Mouse (Mus musculus): Measurements from ENCODE around the gene Anxa9. TPM values are rescaled to one million over a fixed set of nuclear protein-coding genes. Genes with fewer than 3 reads are reported as not detected.

Anxa9 gene
- polyA plus RNA-seq, 1 experiment from 2014 or later: 57.2 TPM

GRCm38 (mm10) chr3:95319701-95320625, 13.0 kb upstream of the Anxa9 start:
- H3K4me3 ChIP-seq (ENCODE audit: low read depth, low read length): no peak overlapping the region
- peaks cover 20% of the 10 kb centered on the region for H3K36me3 ChIP-seq (ENCODE audit: control insufficient read depth, insufficient read depth, low read length)
- H3K9ac ChIP-seq (ENCODE audit: low read length): no peak overlapping the region
- no peak overlapping the region for H3K27ac ChIP-seq (replicated peaks)
- peaks cover 12% of the 10 kb centered on the region; the same call in 1 of the 2 replicates for H3K4me1 ChIP-seq (replicated peaks; ENCODE audit: control insufficient read depth, insufficient read depth)
- ATAC-seq (ENCODE audit: low FRiP score, low TSS enrichment): no peak
- no peaks in the 10 kb centered on the region for H3K27me3 ChIP-seq (ENCODE audit: control insufficient read depth, insufficient read depth, low read length)
- no peaks in the 10 kb centered on the region for H3K9me3 ChIP-seq (ENCODE audit: control insufficient read depth, low read length)
- no peak overlapping the region for H3K4me2 ChIP-seq (replicated peaks; ENCODE audit: low read depth)
- TF ChIP-seq EP300 (optimal IDR thresholded peaks at IDR 0.05): no peak
- TF ChIP-seq CTCF (IDR thresholded peaks at IDR 0.05; ENCODE audit: low read depth): no peak
- no peak for DNase-seq (ENCODE audit: low spot score)
- WGBS: 70% methylated on average over 12 of the region's 12 CpGs

- H3K4me1 ChIP-seq (replicated peaks; ENCODE audit: control insufficient read depth, insufficient read depth): peaks cover 12% of the 10 kb centered on the region; the same call in 1 of the 2 replicates
- H3K36me3 ChIP-seq (ENCODE audit: control insufficient read depth, insufficient read depth, low read length): peaks cover 18% of the 10 kb centered on the region
- ATAC-seq (ENCODE audit: low FRiP score, low TSS enrichment): no peak
- H3K4me2 ChIP-seq (replicated peaks; ENCODE audit: low read depth): no peak overlapping the region
- H3K4me3 ChIP-seq (ENCODE audit: low read depth, low read length): no peak overlapping the region
- 46% methylated on average over 2 of the region's 2 CpGs for WGBS
- H3K27me3 ChIP-seq (ENCODE audit: control insufficient read depth, insufficient read depth, low read length): no peaks in the 10 kb centered on the region
- TF ChIP-seq EP300 (optimal IDR thresholded peaks at IDR 0.05) (no peak), CTCF (IDR thresholded peaks at IDR 0.05; ENCODE audit: low read depth) (no peak)
- H3K9me3 ChIP-seq (ENCODE audit: control insufficient read depth, low read length): no peaks in the 10 kb centered on the region
- H3K27ac ChIP-seq (replicated peaks): no peak overlapping the region
- no peak for DNase-seq (ENCODE audit: low spot score)
- H3K9ac ChIP-seq (ENCODE audit: low read length): no peak overlapping the region
These were observed 12.1 kb upstream of the Anxa9 start for GRCm38 (mm10) chr3:95319110-95319509.

- peak; percentile 78 for DNase-seq (ENCODE audit: low spot score)
- peak; percentile 44 for ATAC-seq (ENCODE audit: low FRiP score, low TSS enrichment)
- H3K27ac ChIP-seq (replicated peaks): no peak overlapping the region
- 36% methylated on average over 6 of the region's 6 CpGs for WGBS
- no peak overlapping the region for H3K4me3 ChIP-seq (ENCODE audit: low read depth, low read length)
- peaks cover 14% of the 10 kb centered on the region for H3K36me3 ChIP-seq (ENCODE audit: control insufficient read depth, insufficient read depth, low read length)
- H3K4me2 ChIP-seq (replicated peaks; ENCODE audit: low read depth): no peak overlapping the region
- TF ChIP-seq EP300 (optimal IDR thresholded peaks at IDR 0.05) (no peak), CTCF (IDR thresholded peaks at IDR 0.05; ENCODE audit: low read depth) (no peak)
- no peaks in the 10 kb centered on the region for H3K9me3 ChIP-seq (ENCODE audit: control insufficient read depth, low read length)
- H3K4me1 ChIP-seq (replicated peaks; ENCODE audit: control insufficient read depth, insufficient read depth): peaks cover 12% of the 10 kb centered on the region; the same call in 1 of the 2 replicates
- no peak overlapping the region for H3K9ac ChIP-seq (ENCODE audit: low read length)
- no peaks in the 10 kb centered on the region for H3K27me3 ChIP-seq (ENCODE audit: control insufficient read depth, insufficient read depth, low read length)
These were observed 11.6 kb upstream of the Anxa9 start for GRCm38 (mm10) chr3:95318548-95318947.

GRCm38 (mm10) chr3:95317414-95318080, 10.6 kb upstream of the Anxa9 start:
- DNase-seq (ENCODE audit: low spot score) (peak; percentile 76), ATAC-seq (ENCODE audit: low FRiP score, low TSS enrichment) (peak; percentile 30; the same call in 1 of the 2 replicates)
- H3K9ac ChIP-seq (ENCODE audit: low read length): no peak overlapping the region; the same call in 1 of the 2 replicates
- no peaks in the 10 kb centered on the region for H3K9me3 ChIP-seq (ENCODE audit: control insufficient read depth, low read length)
- no peak for TF ChIP-seq EP300 (optimal IDR thresholded peaks at IDR 0.05)
- TF ChIP-seq CTCF (IDR thresholded peaks at IDR 0.05; ENCODE audit: low read depth): peak; percentile 76
- no peak overlapping the region for H3K4me3 ChIP-seq (ENCODE audit: low read depth, low read length)
- H3K4me2 ChIP-seq (replicated peaks; ENCODE audit: low read depth): peak overlapping the region; percentile 11; the same call in 1 of the 2 replicates
- H3K27ac ChIP-seq (replicated peaks): peak overlapping the region; percentile 37
- H3K4me1 ChIP-seq (replicated peaks; ENCODE audit: control insufficient read depth, insufficient read depth): peaks cover 12% of the 10 kb centered on the region; the same call in 1 of the 2 replicates
- H3K36me3 ChIP-seq (ENCODE audit: control insufficient read depth, insufficient read depth, low read length): peaks cover 14% of the 10 kb centered on the region
- no peaks in the 10 kb centered on the region for H3K27me3 ChIP-seq (ENCODE audit: control insufficient read depth, insufficient read depth, low read length)
- 15% methylated on average over 12 of the region's 12 CpGs for WGBS

- Histone ChIP-seq H3K9me3 (ENCODE audit: control insufficient read depth, low read length) (no peaks in the 10 kb centered on the region), H3K36me3 (ENCODE audit: control insufficient read depth, insufficient read depth, low read length) (peaks cover under 1% of the 10 kb centered on the region; the same call in 1 of the 2 replicates), H3K4me3 (ENCODE audit: low read depth, low read length) (peak overlapping the region; percentile 95), H3K4me2 (replicated peaks; ENCODE audit: low read depth) (peak overlapping the region; percentile 75), H3K27ac (replicated peaks) (peak overlapping the region; percentile 94), H3K4me1 (replicated peaks; ENCODE audit: control insufficient read depth, insufficient read depth) (peaks cover 12% of the 10 kb centered on the region; the same call in 1 of the 2 replicates), H3K9ac (ENCODE audit: low read length) (peak overlapping the region; percentile 97), H3K27me3 (ENCODE audit: control insufficient read depth, insufficient read depth, low read length) (no peaks in the 10 kb centered on the region)
- ATAC-seq (ENCODE audit: low FRiP score, low TSS enrichment) (no peak), DNase-seq (ENCODE audit: low spot score) (no peak)
- 11% methylated on average over 9 of the region's 9 CpGs for WGBS
- TF ChIP-seq CTCF (IDR thresholded peaks at IDR 0.05; ENCODE audit: low read depth) (no peak), EP300 (optimal IDR thresholded peaks at IDR 0.05) (no peak)
These were observed 9.0 kb upstream of the Anxa9 start for GRCm38 (mm10) chr3:95315844-95316550.

Measured in stomach, postnatal 0 days (tissue).